Mouse (Mus musculus): ENCODE data around the gene Sim2.

Gene Sim2

GRCm38 (mm10) chr16:94078318-94079074, 6.2 kb upstream of the Sim2 start:
- no peak for DNase-seq (ENCODE audit: low read depth, low spot score)

DNA sequence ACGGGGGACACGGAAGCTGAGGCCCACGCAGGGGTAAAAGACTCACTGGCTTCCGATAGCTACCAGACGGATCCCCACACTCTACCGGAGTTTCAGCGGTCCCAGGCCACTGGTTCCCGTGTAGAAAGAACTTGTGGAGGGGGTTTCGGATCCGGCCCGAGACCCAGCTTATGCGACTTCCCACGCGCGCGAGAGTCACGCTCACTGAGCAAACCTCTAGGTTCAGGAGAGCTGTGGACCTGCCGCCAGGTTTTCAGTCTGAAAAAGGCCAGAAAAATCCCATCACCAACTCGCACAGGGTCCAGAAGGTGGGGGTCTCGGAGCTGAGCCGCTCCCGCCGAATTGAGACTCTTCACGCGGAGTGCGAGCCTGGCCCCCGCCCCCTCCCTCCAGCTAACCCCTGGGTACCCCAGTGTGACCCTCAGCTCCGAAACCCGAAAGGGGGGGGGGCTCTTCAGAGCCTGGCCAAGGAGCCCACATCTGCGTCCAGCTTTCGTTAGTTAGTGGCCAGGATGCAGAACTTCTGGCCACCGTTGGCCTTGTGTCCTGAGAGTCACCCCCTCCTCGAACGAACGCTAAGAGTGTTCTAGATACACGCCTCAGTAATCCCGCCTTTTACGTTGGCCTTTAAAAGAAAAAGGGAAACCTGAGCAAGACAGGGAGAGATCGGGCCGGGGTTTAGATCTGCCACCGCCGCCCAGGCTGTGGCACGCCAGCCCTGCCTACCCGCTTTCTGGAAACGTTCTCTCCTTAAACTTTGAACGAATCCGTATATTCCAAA, 5.5 kb upstream of the Sim2 start:
- DNase-seq (ENCODE audit: low read depth, low spot score) = no peak

DNA sequence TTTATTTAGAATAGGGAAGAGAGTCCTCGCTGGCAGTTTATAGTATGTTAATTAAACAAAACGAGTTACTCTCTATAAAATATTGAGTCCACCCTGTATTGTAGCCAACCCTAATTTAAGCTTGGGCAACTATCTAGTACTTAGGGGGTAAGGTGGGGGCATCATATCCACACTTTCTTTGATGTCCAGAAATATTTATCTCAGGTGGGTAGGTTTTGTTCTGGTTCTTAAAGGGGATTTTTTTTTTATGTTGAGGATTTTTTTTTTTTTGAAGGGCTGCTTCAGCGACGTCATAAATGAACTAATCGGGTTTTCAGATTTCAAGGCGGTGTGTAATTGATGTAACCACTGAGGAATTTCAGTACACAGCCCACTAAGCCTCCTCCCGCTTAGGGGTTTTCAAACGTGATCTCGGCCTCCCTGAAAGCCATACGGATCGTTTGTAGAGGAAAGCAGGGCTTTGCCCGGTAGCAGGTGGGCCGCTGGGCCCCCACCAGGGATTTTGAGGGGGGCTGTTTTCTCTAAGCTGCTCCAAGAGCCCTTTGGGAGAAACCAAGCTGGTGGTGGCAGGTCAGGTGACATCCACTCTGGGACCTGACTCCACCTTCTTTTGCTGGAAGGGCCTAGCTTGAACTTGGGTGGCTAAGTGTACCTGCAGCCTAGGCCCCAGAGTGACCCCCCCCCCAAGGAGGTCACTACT, 4.7 kb upstream of the Sim2 start:
- no peak for DNase-seq (ENCODE audit: low read depth, low spot score)

GRCm38 (mm10) chr16:94081596-94081995, 3.1 kb upstream of the Sim2 start:
- DNase-seq (ENCODE audit: low read depth, low spot score) = no peak

DNA sequence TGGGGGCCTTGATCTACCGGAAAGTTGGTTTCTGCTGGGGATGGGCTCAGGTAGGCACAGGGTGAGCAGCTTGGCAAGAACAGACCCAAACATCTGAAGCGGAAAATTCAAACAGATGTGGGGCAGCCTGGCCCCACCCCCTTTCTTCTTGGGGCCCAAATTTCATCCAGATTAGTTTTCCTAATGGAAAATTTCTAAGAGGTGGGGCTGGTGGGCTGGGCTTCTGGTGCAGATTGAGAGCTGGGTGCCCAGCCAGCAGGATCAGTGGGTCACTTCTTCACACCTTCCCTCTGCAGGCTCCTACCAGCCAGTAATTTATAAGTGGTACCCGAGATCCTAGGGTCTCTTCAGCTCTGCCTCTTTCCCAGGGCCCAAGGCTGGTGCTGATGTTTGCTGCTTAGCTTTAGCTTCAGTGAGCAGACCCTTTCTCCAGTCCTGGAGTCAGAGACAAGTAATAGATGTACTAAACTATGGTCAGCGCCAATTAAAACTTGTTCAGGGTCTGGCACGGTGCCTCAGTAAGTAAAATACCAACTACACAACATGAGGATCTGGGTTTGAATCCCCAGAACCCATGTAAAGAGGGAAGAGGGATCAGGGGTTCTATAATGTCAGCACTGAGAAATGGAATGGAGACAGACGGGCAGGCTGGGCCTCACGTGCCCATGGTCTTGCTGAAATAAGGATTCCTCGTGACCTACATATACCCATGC, 2.6 kb upstream of the Sim2 start:
- no peak for DNase-seq (ENCODE audit: low read depth, low spot score)

- DNase-seq (ENCODE audit: low read depth, low spot score) = no peak
Observed at GRCm38 (mm10) chr16:94082960-94083847, 1.5 kb upstream of the Sim2 start.

GRCm38 (mm10) chr16:94083848-94084525, 744 bp upstream of the Sim2 start:
- DNase-seq (ENCODE audit: low read depth, low spot score) = no peak

- no peak for DNase-seq (ENCODE audit: low read depth, low spot score)
Observed at GRCm38 (mm10) chr16:94085603-94086285, 1.0 kb downstream of the Sim2 start.

GRCm38 (mm10) chr16:94086701-94087569, 2.2 kb downstream of the Sim2 start:
- no peak for DNase-seq (ENCODE audit: low read depth, low spot score)

- no peak for DNase-seq (ENCODE audit: low read depth, low spot score)
Observed at GRCm38 (mm10) chr16:94087570-94088225, 3.0 kb downstream of the Sim2 start.

- no peak for DNase-seq (ENCODE audit: low read depth, low spot score)
Observed at GRCm38 (mm10) chr16:94088226-94088748, 3.6 kb downstream of the Sim2 start.

DNA sequence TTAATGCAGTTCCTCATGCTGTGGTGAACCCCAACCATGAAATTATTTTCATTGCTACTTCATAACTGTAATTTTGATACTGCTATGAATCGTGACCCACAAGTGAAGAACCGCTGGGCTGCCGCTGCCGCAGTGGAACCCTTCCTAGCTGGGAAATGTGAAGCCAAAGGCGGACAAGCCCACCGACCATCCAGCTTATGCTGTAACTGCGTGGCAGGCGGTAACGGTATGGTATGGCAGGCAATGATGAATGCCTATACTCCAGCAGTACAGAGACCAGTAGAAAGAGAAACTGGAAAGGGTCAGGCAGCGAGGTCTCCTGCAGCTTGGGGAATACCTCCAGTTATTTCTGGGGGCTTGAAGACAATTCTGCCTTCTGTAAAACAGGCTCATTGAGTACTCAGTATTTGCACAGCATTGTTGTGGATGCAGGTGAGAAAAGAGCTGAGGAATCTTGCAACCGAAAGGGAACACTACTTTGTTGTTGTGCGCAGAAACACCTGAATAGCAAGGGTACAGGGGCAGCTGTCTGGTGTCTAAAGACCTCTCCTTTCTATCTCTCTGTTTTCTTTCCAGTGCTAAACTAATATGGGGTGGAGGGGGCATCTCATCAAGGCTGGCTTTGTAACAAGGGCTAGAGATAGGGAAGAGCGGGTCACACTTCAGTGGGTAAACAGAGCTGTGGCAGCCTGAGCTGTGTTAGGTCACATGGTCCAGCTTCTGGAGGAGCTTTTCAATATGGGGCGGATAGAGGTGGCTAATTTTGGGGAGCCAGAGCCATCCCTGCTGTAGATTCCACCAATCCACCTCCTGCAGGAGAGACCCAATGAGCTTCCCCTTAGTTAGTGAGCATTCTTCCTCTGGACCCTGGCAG, 4.3 kb downstream of the Sim2 start:
- no peak for DNase-seq (ENCODE audit: low read depth, low spot score)

GRCm38 (mm10) chr16:94092511-94093150, 7.9 kb downstream of the Sim2 start:
- DNase-seq (ENCODE audit: low read depth, low spot score) = no peak

DNA sequence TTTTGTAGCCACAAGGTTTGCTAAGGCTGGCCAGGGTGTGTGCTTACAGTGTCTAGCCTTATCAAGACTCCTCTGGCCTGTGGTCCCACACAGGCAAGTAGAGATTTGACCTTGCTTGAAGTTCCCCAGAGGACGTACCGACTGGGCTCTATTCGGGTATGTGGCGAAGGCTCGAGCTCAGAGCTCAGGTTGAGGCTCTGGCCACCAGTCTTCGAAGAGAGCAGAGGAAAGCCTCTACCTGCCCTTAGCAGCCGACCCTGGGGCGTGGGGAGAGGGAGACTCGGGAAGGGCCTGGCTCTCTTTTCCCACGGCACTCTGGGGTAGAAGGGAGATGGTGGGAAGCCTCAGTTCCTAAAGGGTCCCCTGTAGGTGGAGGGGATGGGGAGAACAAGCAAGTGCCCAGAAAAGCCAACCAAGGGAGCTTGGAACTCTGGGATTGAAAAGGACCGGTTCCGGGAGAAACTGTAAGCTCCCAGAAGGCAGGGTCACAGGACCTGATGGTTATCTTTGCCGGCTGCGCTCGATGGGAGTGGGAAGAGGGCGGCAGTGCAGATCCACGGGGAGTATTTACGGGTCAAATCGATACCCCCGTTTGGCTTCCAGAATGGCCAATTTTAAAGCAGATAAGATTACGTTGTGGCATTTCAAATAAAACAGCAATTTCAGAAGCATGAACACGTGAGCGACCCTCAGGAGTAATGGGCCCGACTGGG, 8.6 kb downstream of the Sim2 start:
- no peak for DNase-seq (ENCODE audit: low read depth, low spot score)

GRCm38 (mm10) chr16:94094251-94095108, 9.7 kb downstream of the Sim2 start:
- DNase-seq (ENCODE audit: low read depth, low spot score) = no peak
